Mouse (Mus musculus) brain, embryonic 14.5 days (tissue): Measurements from ENCODE around the gene Apon. TPM values are rescaled to one million over a fixed set of nuclear protein-coding genes. Genes with fewer than 3 reads are reported as not detected.
"Not testable (repeated sequence)": the region's sequence is repeated elsewhere in the genome, so short reads cannot be mapped to it uniquely, and the experiment has no call there.

Experiments
- DNase-seq: peaks from one replicate; pipeline ENCODE4 v3.0.0-alpha.2; 2011; ENCODE audit warnings: low read depth
- CTCF ChIP-seq: fragments of 200-500 bp; IDR thresholded peaks from 2 replicates; pipeline ENCODE4 v1.5.1; 2012; ENCODE audit warnings: inconsistent platforms, mild to moderate bottlenecking, moderate library complexity, borderline replicate concordance; ENCODE audit not compliant: insufficient read depth, insufficient read length; ENCODE audit errors: extremely low read depth
- POLR2A ChIP-seq: fragments of 200-500 bp; IDR thresholded peaks from 2 replicates; pipeline ENCODE4 v1.6.1; 2012; ENCODE audit warnings: mild to moderate bottlenecking, inconsistent platforms, borderline replicate concordance; ENCODE audit not compliant: poor library complexity, insufficient read depth, insufficient read length, severe bottlenecking; ENCODE audit errors: extremely low read depth
- polyA plus RNA-seq: library from polyadenylated mRNA; depleted of rRNA; stranded (reverse); fragments of >200 nt; gene quantifications from 2 replicates; pipeline ENCODE4 v1.2.3, GENCODE M21; 2012

The Apon gene
- polyA plus RNA-seq, 1 experiment, result 0.23 TPM

DNA sequence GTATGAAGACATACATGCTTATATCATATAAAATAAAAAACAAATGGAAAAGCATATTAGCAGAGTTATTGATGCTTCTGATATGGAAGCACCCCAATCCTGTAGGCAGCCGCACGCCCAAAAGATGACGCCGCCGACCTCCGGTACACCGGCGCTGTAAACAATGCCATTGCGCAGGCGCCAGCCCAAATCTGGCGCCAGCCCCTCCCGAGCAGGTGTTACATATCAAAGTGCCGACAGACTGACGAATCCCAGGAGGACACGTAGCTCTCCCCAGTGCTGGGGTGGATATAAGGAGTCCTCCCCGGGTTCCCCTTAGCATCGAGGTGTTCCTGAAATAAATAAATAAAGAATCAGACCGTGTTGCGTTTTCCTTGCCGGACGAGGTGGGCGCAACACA is 8.4 kb downstream of the Apon start:
- DNase-seq, result no peak
- TF ChIP-seq POLR2A (no peak), CTCF (no peak)

DNA sequence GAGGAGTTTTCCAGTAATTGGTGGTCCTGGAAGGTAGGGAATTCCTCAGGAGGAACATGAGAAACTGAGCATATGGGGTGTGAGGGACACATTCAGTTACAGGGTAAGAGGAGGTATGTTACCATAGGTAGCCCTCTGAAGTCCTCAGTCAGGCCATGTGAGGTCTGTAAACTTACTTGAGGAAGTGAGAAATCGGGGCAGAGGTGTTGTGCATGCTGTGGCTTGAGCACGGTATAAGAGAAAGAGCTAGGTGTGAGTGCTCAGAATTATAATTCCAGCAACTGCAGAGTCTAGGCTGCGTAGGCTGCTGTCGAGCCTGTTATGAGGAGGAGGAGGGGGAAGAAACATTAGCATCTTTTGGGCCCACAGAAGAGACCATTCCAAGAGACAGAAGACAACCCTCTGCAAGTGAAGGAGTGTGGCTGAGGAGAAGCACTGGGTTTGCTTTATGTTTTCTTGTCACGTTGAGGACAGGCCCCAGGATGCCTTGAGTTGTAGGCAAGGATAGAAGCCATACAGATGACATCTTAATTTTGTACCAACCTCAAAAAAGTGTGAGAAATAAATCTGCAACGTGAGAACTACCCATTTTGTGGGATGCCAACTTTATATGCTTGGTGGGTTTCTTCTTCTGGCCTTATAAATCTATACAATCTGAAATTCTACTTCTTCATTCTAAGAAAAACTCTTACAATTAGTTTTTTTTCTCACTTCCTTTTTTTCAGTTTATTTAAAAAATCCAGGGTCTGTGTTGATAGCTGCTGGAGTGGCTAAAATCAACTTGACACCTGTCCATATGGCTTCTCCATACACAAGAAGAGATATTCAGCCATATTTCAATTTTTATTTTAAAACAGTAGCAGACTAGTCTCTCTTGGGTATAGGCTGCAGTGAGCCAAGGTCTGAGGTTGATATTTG is 9.8 kb downstream of the Apon start:
- no peak for DNase-seq
- TF ChIP-seq POLR2A (no peak), CTCF (no peak)

- no peak for DNase-seq
- TF ChIP-seq POLR2A, result no peak
- no peak for TF ChIP-seq CTCF
Observed at GRCm38 (mm10) chr10:128268371-128268770, 14.5 kb downstream of the Apon start, which contains the start of gene Apof. Apof (plus strand) TSS chr10:128268671.

DNA sequence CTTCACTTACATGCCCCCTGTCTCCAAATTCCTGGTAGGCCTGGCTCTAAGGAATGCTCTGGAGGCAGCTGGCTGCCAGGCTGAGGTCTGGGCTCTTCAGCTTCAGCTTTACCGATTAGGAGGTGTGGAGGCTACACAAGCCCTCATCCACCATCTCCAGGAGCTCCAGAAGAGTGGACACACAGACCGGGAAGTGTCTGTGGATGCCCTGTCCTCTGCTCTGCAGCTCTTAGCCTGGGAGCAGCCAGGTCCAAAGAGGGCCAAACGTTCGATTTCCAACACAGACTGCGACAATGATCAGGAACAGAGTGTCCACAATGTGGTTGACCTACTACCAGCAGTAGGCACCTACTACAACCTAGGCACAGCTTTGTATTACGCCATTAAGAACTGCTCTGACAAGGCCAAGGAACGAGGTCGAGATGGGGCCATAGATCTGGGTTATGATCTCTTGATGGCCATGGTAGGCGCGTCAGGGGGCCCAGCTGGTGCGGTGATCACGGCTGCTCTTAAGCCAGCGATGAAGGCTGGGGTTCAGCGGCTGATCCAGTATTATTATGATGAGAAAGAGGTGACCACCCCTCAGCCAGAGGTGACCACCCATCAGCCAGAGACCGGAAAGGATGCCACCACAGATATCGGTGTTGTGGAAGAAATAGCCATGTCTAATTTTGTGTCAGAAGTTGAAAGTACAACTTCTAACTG is 15.5 kb downstream of the Apon start:
- TF ChIP-seq CTCF (no peak), POLR2A (no peak)
- DNase-seq, result no peak

GRCm38 (mm10) chr10:128270287-128270841 is 16.5 kb downstream of the Apon start, which contains the start of gene Stat2:
Stat2 (plus strand) TSS chr10:128270559.
- TF ChIP-seq POLR2A, result 0 out of 2 replicates have a peak, but pooled peaks have one; percentile 45
- no peak for TF ChIP-seq CTCF
- peak; percentile 99 for DNase-seq

DNA sequence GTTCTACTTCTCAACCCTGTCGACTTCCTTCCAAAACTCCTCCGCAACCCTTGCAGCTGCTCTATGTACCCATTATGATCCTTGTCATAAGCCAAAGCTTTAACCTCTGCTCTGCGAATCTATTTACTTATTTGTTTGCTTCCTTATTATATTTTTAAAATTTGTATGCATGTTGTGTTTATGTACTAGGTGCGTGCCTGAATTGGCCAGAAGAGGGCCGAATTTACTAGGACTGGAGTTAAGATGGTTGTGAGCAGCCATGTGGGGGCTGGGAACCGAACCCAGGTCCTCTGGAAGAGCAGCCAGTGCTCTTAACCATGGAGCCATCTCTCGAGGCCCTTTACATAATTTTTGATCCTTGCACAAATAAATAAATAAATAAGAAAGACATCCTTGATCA is 17.0 kb downstream of the Apon start:
- no peak for TF ChIP-seq CTCF
- TF ChIP-seq POLR2A, result no peak
- no peak for DNase-seq

- DNase-seq, result no peak
- TF ChIP-seq POLR2A, result no peak
- no peak for TF ChIP-seq CTCF
Observed at GRCm38 (mm10) chr10:128271883-128272282, 18.0 kb downstream of the Apon start.

DNA sequence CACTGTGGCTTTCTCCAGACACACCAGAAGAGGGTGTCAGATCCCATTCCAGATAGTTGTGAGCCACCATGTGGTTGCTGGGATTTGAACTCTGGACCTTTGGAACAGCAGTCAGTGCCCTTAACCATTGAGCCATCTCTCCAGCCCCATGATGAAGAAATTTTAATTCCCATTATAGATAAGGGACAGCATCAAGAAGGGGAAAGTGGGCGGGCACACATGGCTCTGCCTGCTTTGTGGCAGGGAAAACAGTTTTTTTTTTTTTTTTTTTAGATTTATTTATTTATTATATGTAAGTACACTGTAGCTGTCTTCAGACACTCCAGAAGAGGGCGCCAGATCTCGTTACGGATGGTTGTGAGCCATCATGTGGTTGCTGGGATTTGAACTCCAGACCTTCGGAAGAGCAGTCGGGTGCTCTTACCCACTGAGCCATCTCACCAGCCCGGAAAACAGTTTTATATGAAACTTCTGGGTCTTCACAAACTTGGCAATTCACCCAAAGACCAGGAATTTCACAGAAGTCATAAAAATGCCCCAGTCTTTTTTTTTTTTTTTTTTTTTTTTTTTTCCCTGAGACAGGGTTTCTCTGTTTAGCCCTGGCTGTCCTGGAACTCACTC is 19.0 kb downstream of the Apon start:
- not testable (repeated sequence) for DNase-seq

DNA sequence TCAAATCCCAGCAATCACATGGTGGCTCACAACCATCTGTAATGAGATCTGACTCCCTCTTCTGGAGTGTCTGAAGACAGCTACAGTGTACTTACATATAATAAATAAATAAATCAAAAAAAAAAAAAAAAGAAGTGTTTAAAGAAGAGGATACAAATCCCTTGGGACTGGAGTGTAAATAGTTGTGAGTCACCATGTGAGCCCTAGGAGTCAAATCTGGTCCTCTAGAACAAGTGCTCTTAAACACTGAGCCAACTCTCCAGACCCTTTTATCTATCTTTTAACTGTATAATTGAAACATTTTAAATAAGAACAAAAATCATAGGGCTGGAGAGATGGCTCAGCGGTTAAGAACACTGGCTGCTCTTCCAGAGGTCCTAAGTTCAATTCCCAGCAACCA is 21.5 kb downstream of the Apon start:
- DNase-seq, result not testable (repeated sequence)

DNA sequence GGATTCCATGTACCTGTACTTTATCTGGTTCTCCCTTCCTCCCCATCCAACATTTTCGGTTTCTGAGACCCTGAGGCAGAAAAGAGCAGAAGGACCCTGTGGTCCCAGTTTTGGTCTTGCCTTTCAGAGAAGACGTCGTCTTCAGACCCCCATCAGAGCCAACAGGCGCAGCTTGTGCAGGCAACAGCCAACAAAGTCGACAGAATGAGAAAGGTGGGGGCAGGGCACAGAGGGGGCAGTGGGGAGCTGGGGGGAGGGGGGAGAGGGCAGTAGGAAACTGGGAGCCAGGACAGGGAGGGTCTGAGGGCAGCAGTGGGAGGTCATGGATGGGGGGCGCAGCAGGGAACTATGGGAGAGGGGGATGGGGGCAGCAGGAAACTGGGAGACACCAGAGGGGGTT is 24.3 kb downstream of the Apon start:
- DNase-seq, result no peak
- TF ChIP-seq CTCF (no peak), POLR2A (no peak)

GRCm38 (mm10) chr10:128280943-128281342 is 27.0 kb downstream of the Apon start:
- no peak for DNase-seq

More at GRCm38 (mm10) chr10:128280943-128281342, 27.0 kb downstream of the Apon start:
- TF ChIP-seq CTCF (no peak), POLR2A (no peak)
